ENCODE assay signal across 19 mouse cellular contexts in the genomic region with DNA sequence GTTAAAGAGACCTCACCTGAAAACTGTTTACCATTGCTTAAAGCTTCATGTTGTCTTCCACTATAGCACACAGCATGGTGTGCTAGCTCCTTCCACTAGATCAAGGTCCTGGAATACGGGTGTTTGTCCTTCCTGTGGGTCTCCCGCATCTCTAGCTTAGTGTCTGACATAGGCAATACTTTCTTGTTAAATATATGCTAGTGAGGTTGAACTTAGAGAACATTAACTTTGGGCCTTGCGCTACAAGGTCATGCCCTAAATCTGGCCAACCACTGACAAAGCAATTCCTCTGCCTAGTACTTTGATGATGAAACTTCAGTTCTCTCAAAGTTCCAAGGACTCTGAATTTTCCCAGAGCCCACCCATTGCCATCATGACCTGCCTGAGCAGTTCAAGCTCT. TPM values are rescaled to one million over a fixed set of nuclear protein-coding genes. Genes with fewer than 3 reads are reported as not detected.
DNase-seq lines count a peak whose midpoint lies in the region; ATAC-seq and TF ChIP-seq lines count a peak whose summit lies in the region.
"Had no signal": no experiment of that assay in that cellular context is flagged by ENCODE, and none has a peak within 500 bp of the region (broad histone marks: within the 10 kb centered on the region; RNA-seq: fewer than 3 reads in every experiment).

No protein-coding gene starts in this region.

- WGBS in liver, adult 2 months = 17% methylated on average over 3 of the region's 3 CpGs
- WGBS in kidney, postnatal 0 days = 76% methylated on average over 3 of the region's 3 CpGs
- 83% methylated on average over 3 of the region's 3 CpGs for WGBS in hindbrain, embryonic 11.5 days

- peak; percentile 22 for DNase-seq in adrenal gland, postnatal 10 days
- no peak for DNase-seq in adrenal gland, postnatal 4 days (ENCODE audit: low spot score in 2 of 2)
- peak; percentile 77 for DNase-seq in liver, adult 2 months (ENCODE audit: extremely low read depth, low read depth, low spot score)
- no peak for DNase-seq in liver
- DNase-seq in kidney, postnatal 0 days (ENCODE audit: low spot score) = no peak
- peak; percentile 61 for DNase-seq in yolk sac, embryonic 10.5 days (ENCODE audit: low spot score)
- no peak for DNase-seq in hindbrain, embryonic 11.5 days (ENCODE audit: low spot score)
- DNase-seq: cerebellum, adult 2 months; cerebellum, postnatal 36 days; embryo, embryonic 11 days; gastrocnemius, adult 2 months; right cerebral cortex, adult 18-20 months; thymus, postnatal 36 days had no signal

- peaks cover 25% of the 10 kb centered on the region for H3K36me3 ChIP-seq in liver, adult 2 months (ENCODE audit: control insufficient read depth, insufficient read depth, low read length)
- peaks cover 18% of the 10 kb centered on the region; the same call in 1 of the 2 replicates for H3K36me3 ChIP-seq in kidney, postnatal 0 days (ENCODE audit: insufficient read depth, low read length)
- H3K36me3 ChIP-seq in hindbrain, embryonic 11.5 days (ENCODE audit: control insufficient read depth, insufficient read depth, low read length) = no peaks in the 10 kb centered on the region
- H3K36me3 ChIP-seq: stomach, embryonic 15.5 days had no signal

- no peaks in the 10 kb centered on the region for H3K79me2 ChIP-seq in liver, adult 2 months (ENCODE audit: control insufficient read depth, insufficient read depth, low read length)

- H3K9ac ChIP-seq in liver, adult 2 months (ENCODE audit: low read depth, low read length) = no peak overlapping the region
- H3K9ac ChIP-seq in kidney, postnatal 0 days (ENCODE audit: low read depth, low read length) = no peak overlapping the region
- H3K9ac ChIP-seq in hindbrain, embryonic 11.5 days (ENCODE audit: low read depth, low read length) = no peak overlapping the region
- H3K9ac ChIP-seq: hindbrain, embryonic 13.5 days; limb, embryonic 15.5 days; stomach, embryonic 15.5 days had no signal

- no peak for TF ChIP-seq POLR2A in liver, adult 2 months (IDR thresholded peaks at IDR 0.05; ENCODE audit: extremely low read depth, insufficient read depth, low read length)

- H3K4me2 ChIP-seq in kidney, postnatal 0 days (ENCODE audit: low read length) = no peak overlapping the region
- H3K4me2 ChIP-seq in hindbrain, embryonic 11.5 days (replicated peaks; ENCODE audit: low read depth, low read length) = no peak overlapping the region
- H3K4me2 ChIP-seq: hindbrain, embryonic 13.5 days; limb, embryonic 15.5 days; stomach, embryonic 15.5 days had no signal

- H3K4me3 ChIP-seq in liver, adult 2 months (ENCODE audit: insufficient read depth, low read depth, low read length) = no peak overlapping the region
- H3K4me3 ChIP-seq in kidney, postnatal 0 days (replicated peaks; ENCODE audit: low read depth, low read length) = no peak overlapping the region
- no peak overlapping the region for H3K4me3 ChIP-seq in hindbrain, embryonic 11.5 days (ENCODE audit: low read depth, low read length)
- H3K4me3 ChIP-seq: gastrocnemius, adult 2 months; hindbrain, embryonic 13.5 days; left cerebral cortex, adult 2 months; limb, embryonic 15.5 days; stomach, embryonic 15.5 days had no signal

- peak; percentile 47 for ATAC-seq in kidney, postnatal 0 days (replicated peaks; ENCODE audit: low FRiP score, low read depth)
- no peak for ATAC-seq in hindbrain, embryonic 11.5 days (ENCODE audit: low FRiP score)
- ATAC-seq: forebrain, embryonic 14.5 days had no signal

- no peaks in the 10 kb centered on the region for H3K27me3 ChIP-seq in liver, adult 2 months (ENCODE audit: control insufficient read depth, insufficient read depth, low read length)
- no peaks in the 10 kb centered on the region for H3K27me3 ChIP-seq in kidney, postnatal 0 days (ENCODE audit: insufficient read depth, low read length)
- no peaks in the 10 kb centered on the region for H3K27me3 ChIP-seq in hindbrain, embryonic 11.5 days (ENCODE audit: control insufficient read depth, insufficient read depth, low read length)
- H3K27me3 ChIP-seq: hindbrain, embryonic 13.5 days; limb, embryonic 15.5 days; stomach, embryonic 15.5 days had no signal

- no peaks in the 10 kb centered on the region for H3K9me3 ChIP-seq in kidney, postnatal 0 days (replicated peaks; ENCODE audit: low read length)
- H3K9me3 ChIP-seq in hindbrain, embryonic 11.5 days (ENCODE audit: control insufficient read depth, low read length) = no peaks in the 10 kb centered on the region
- H3K9me3 ChIP-seq: hindbrain, embryonic 13.5 days; limb, embryonic 15.5 days; stomach, embryonic 15.5 days had no signal

- H3K27ac ChIP-seq in liver, adult 2 months (replicated peaks; ENCODE audit: insufficient read depth, low read depth, low read length) = no peak overlapping the region
- no peak overlapping the region for H3K27ac ChIP-seq in kidney, postnatal 0 days
- H3K27ac ChIP-seq in hindbrain, embryonic 11.5 days (ENCODE audit: low read depth, low read length) = no peak overlapping the region
- H3K27ac ChIP-seq: gastrocnemius, adult 2 months; hindbrain, embryonic 13.5 days; left cerebral cortex, adult 2 months; limb, embryonic 15.5 days; macrophage; stomach, embryonic 15.5 days had no signal

- TF ChIP-seq CTCF in liver, adult 2 months (IDR thresholded peaks at IDR 0.05; ENCODE audit: low read depth, low read length) = no peak
- no peak for TF ChIP-seq CTCF in kidney, postnatal 0 days (IDR thresholded peaks at IDR 0.05; ENCODE audit: low read depth)

- H3K4me1 ChIP-seq in liver, adult 2 months (ENCODE audit: control insufficient read depth, insufficient read depth, low read length) = peaks cover 4% of the 10 kb centered on the region; the same call in 1 of the 2 replicates
- H3K4me1 ChIP-seq in kidney, postnatal 0 days (replicated peaks; ENCODE audit: insufficient read depth, low read length) = 0 out of 2 replicates have a peak, but pooled peaks cover 3% of the 10 kb centered on the region
- peaks cover 3% of the 10 kb centered on the region for H3K4me1 ChIP-seq in hindbrain, embryonic 11.5 days (replicated peaks; ENCODE audit: control insufficient read depth, insufficient read depth, low read length)
- H3K4me1 ChIP-seq: stomach, embryonic 15.5 days had no signal

RNA-seq across cellular contexts. Expression of gene L3hypdh, which starts 7.0 kb away (rescaled TPM):
- total RNA-seq in adrenal gland, postnatal 10 days (2021) = 10 to 100 TPM; 31.0 to 37.3 TPM
- total RNA-seq in adrenal gland, postnatal 4 days (2021) = 10 to 100 TPM; 25.4 to 26.5 TPM
- total RNA-seq in liver, adult 2 months (2014; rRNA removed) = 26.6 and 31.0 TPM in 2 replicates
- 33.1 and 39.5 TPM in 2 replicates for polyA plus RNA-seq in liver, adult 2 months (2012; rRNA removed)
- 38.9 and 39.5 TPM in 2 replicates for polyA plus RNA-seq in kidney, postnatal 0 days (2015; fragmentation: Nextera tagmentation; extraction: Ambion mirVana)
- polyA plus RNA-seq in hindbrain, embryonic 11.5 days (2014; fragmentation: Nextera tagmentation; extraction: Ambion mirVana) = 9.8 and 11.2 TPM in 2 replicates

RNA-seq across cellular contexts. Expression of gene Jkamp, which starts 7.1 kb away (rescaled TPM):
- total RNA-seq in adrenal gland, postnatal 10 days (2021) = 10 to 100 TPM; 39.6 to 42.9 TPM
- 10 to 100 TPM; 50.8 to 51.3 TPM for total RNA-seq in adrenal gland, postnatal 4 days (2021)
- total RNA-seq in liver, adult 2 months (2014; rRNA removed) = 29.1 and 30.3 TPM in 2 replicates
- polyA plus RNA-seq in liver, adult 2 months (2012; rRNA removed) = 42.1 and 45.8 TPM in 2 replicates
- 67.6 and 70.6 TPM in 2 replicates for polyA plus RNA-seq in kidney, postnatal 0 days (2015; fragmentation: Nextera tagmentation; extraction: Ambion mirVana)
- 67.6 and 75.3 TPM in 2 replicates for polyA plus RNA-seq in hindbrain, embryonic 11.5 days (2014; fragmentation: Nextera tagmentation; extraction: Ambion mirVana)

RNA-seq across cellular contexts. Expression of gene Gpr135, which starts 7.3 kb away (rescaled TPM):
- total RNA-seq in adrenal gland, postnatal 10 days (2021) = 1 to 10 TPM; 4.5 to 4.8 TPM
- 1 to 10 TPM; 3.2 to 3.3 TPM for total RNA-seq in adrenal gland, postnatal 4 days (2021)
- 0.28 and 0.81 TPM in 2 replicates for total RNA-seq in liver, adult 2 months (2014; rRNA removed)
- 2.3 and 3.0 TPM in 2 replicates for polyA plus RNA-seq in liver, adult 2 months (2012; rRNA removed)
- 2.2 and 2.3 TPM in 2 replicates for polyA plus RNA-seq in kidney, postnatal 0 days (2015; fragmentation: Nextera tagmentation; extraction: Ambion mirVana)
- polyA plus RNA-seq in hindbrain, embryonic 11.5 days (2014; fragmentation: Nextera tagmentation; extraction: Ambion mirVana) = 0.99 and 1.1 TPM in 2 replicates
- polyA plus RNA-seq: macrophage had no signal

Comparison
In these comparisons a context has a peak if more than half of its experiments do, and no peak if none do; other contexts are left out.
1. DNase-seq: peak in adrenal gland, postnatal 10 days (single experiment), liver, adult 2 months (single experiment) and yolk sac, embryonic 10.5 days (single experiment); none in adrenal gland, postnatal 4 days (0 of 2), liver (single experiment), kidney, postnatal 0 days (single experiment) and hindbrain, embryonic 11.5 days (single experiment).